Mouse (Mus musculus) lung, adult 2 months (tissue): ENCODE measurements around the gene Mindy3.

ENCODE experiments used
- CTCF ChIP-seq: fragments of 200-500 bp; IDR thresholded peaks from 2 replicates; pipeline ENCODE4 v1.5.1; 2011; ENCODE audit warnings: mild to moderate bottlenecking, low read length, control low read depth; ENCODE audit not compliant: insufficient read depth
- POLR2A ChIP-seq: fragments of 200-500 bp; IDR thresholded peaks from 2 replicates; pipeline ENCODE4 v1.6.1; 2011; ENCODE audit warnings: low read depth, mild to moderate bottlenecking, control low read depth, low read length, borderline replicate concordance; ENCODE audit errors: extremely low read depth

DNA sequence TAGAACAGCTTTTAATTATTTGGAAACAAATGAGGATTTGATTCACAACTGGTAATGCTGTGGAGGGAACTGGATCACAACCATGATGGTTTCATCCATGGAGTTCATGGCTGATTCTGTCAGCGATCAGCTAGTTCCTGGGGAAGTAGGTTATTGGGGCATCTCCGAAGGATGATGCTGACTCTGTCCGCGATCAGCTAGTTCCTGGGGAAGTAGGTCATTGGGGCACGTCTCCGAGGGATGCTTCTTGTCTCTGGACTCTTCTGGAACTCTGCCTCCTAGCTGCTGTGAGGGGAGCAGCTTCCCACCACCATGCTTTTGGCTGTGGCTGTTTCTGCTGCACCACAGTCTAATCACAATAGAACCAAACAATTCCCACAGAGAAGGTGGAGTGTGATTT, 105.2 kb downstream of the Mindy3 start:
- TF ChIP-seq POLR2A (no peak), CTCF (no peak)
